Mouse (Mus musculus): Measurements from ENCODE around the gene Gm10518. TPM values are rescaled to one million over a fixed set of nuclear protein-coding genes. Genes with fewer than 3 reads are reported as not detected.

The Gm10518 gene
- polyA plus RNA-seq, 1 experiment from 2014 or later, result 0.20 TPM

- Histone ChIP-seq H3K4me1 (ENCODE audit: control insufficient read depth in 2 of 2, insufficient read depth in 2 of 2, low read length in 2 of 2) (peaks cover 5 to 9% of the 10 kb centered on the region in 2 experiments; a peak in 3 of 4 replicates), H3K4me3 (ENCODE audit: control insufficient read depth in 1 of 2, insufficient read depth in 1 of 2, low read depth in 1 of 2, low read length in 2 of 2) (0 out of 4 replicates have a peak overlapping the region, but pooled peaks of 1 of the 2 experiments have one; percentile 50), H3K27ac (replicated peaks in 1 of 2; ENCODE audit: control insufficient read depth in 1 of 2, insufficient read depth in 1 of 2, low read depth in 2 of 2, low read length in 2 of 2) (no peak overlapping the region), H3K9ac (ENCODE audit: low read length) (peak overlapping the region; percentile 75; the same call in 1 of the 2 replicates), H3K4me2 (ENCODE audit: low read length) (peak overlapping the region; percentile 65), H3K9me3 (ENCODE audit: control insufficient read depth, low read length) (no peaks in the 10 kb centered on the region), H3K27me3 (ENCODE audit: control insufficient read depth, insufficient read depth, low read length) (no peaks in the 10 kb centered on the region), H3K36me3 (ENCODE audit: control insufficient read depth, insufficient read depth, low read length) (no peaks in the 10 kb centered on the region)
- no peak for ATAC-seq (ENCODE audit: insufficient number of reproducible peaks, insufficient read depth, low FRiP score, low read depth)
- 47% methylated on average over 7 of the region's 7 CpGs for WGBS
Observed at GRCm38 (mm10) chr1:179847173-179847572, 44.0 kb downstream of the Gm10518 start.

DNA sequence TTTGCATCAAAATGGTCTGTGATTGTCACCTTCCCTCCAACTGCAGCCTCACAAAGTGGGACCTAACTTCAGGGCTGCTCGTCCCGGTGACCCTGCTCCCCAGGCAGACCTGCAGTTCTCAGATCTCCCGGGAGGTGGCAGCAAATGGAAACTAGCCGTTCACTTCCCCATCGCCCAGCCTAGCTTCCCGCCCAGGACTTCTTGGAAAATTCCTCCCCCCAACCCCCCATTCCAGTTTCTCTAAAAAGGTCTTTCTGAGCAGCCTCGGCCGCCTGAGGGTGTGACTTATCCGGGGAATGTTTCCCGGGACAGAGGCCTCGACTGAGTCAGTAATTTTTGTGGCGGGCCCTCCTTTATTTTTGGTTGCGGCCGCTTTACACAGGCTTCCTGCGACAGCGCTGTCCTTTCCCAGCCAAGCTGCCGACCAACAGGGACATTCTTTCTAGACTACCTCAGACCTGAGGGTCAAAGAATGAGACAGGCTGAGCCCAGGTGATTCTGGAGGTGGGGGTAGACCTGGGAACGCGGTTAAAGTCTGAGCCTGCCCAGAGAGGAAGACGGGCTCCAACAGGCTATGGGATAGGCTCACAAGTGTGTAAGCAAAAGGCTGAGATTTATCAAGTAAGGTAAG is 44.7 kb downstream of the Gm10518 start:
- ATAC-seq (ENCODE audit: insufficient number of reproducible peaks, insufficient read depth, low FRiP score, low read depth), result peak; percentile 35
- Histone ChIP-seq H3K4me2 (ENCODE audit: low read length) (peak overlapping the region; percentile 65), H3K4me3 (ENCODE audit: control insufficient read depth in 1 of 2, insufficient read depth in 1 of 2, low read depth in 1 of 2, low read length in 2 of 2) (peak overlapping the region; percentile 50 to 52), H3K9me3 (ENCODE audit: control insufficient read depth, low read length) (no peaks in the 10 kb centered on the region), H3K9ac (ENCODE audit: low read length) (peak overlapping the region; percentile 75), H3K27me3 (ENCODE audit: control insufficient read depth, insufficient read depth, low read length) (no peaks in the 10 kb centered on the region), H3K27ac (replicated peaks in 1 of 2; ENCODE audit: control insufficient read depth in 1 of 2, insufficient read depth in 1 of 2, low read depth in 2 of 2, low read length in 2 of 2) (peak overlapping the region in 1 of 2 experiments; percentile 55; a peak in 3 of 4 replicates), H3K36me3 (ENCODE audit: control insufficient read depth, insufficient read depth, low read length) (no peaks in the 10 kb centered on the region), H3K4me1 (ENCODE audit: control insufficient read depth in 2 of 2, insufficient read depth in 2 of 2, low read length in 2 of 2) (peaks cover 5 to 9% of the 10 kb centered on the region in 2 experiments; a peak in 3 of 4 replicates)
- under 1% methylated on average over 20 of the region's 20 CpGs for WGBS

DNA sequence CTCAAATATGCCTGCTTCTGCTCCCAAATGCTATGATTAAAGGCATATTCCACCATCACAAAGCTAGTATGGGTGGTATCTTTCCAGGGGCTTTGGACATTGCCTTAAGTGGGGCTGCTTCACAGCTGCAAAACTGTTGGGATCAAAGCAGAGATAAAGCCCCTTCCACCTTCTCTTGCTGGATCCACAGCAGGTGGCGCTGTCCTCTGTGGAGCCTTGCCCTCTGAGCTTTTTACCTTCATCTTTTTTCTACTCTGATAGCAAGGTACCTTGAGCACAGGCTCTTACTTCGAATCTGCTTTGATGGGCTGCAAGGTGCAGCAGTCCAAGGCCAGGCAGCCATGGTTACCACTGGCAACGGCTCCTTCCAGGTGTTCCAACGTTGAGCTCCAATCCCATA is 50.2 kb downstream of the Gm10518 start:
- Histone ChIP-seq H3K36me3 (ENCODE audit: control insufficient read depth, insufficient read depth, low read length) (no peaks in the 10 kb centered on the region), H3K9me3 (ENCODE audit: control insufficient read depth, low read length) (no peaks in the 10 kb centered on the region), H3K4me1 (ENCODE audit: control insufficient read depth in 2 of 2, insufficient read depth in 2 of 2, low read length in 2 of 2) (peaks cover 0 to 2% of the 10 kb centered on the region in 2 experiments; a peak in 2 of 4 replicates), H3K9ac (ENCODE audit: low read length) (no peak overlapping the region), H3K4me3 (ENCODE audit: control insufficient read depth in 1 of 2, insufficient read depth in 1 of 2, low read depth in 1 of 2, low read length in 2 of 2) (no peak overlapping the region), H3K27ac (replicated peaks in 1 of 2; ENCODE audit: control insufficient read depth in 1 of 2, insufficient read depth in 1 of 2, low read depth in 2 of 2, low read length in 2 of 2) (no peak overlapping the region), H3K27me3 (ENCODE audit: control insufficient read depth, insufficient read depth, low read length) (no peaks in the 10 kb centered on the region), H3K4me2 (ENCODE audit: low read length) (no peak overlapping the region)
- 40% methylated on average over 4 of the region's 4 CpGs for WGBS
- ATAC-seq (ENCODE audit: insufficient number of reproducible peaks, insufficient read depth, low FRiP score, low read depth), result no peak

Other genes starting within 250 kb of the Gm10518 start
- gene Sccpdh, start 135.2 kb upstream of the Gm10518 start, polyA plus RNA-seq (2014; fragmentation: Nextera tagmentation; extraction: Ambion mirVana), result 100 and 103 TPM in 2 replicates
- 0.11 TPM in 1 of 2 replicates, not detected in the other for gene Kif28, start 58.1 kb upstream of the Gm10518 start, polyA plus RNA-seq (2014; fragmentation: Nextera tagmentation; extraction: Ambion mirVana)
- 18.9 and 20.0 TPM in 2 replicates for gene Ahctf1, start 304 bp downstream of the Gm10518 start, polyA plus RNA-seq (2014; fragmentation: Nextera tagmentation; extraction: Ambion mirVana)
- 14.6 and 14.9 TPM in 2 replicates for gene Cdc42bpa, start 157.1 kb downstream of the Gm10518 start, polyA plus RNA-seq (2014; fragmentation: Nextera tagmentation; extraction: Ambion mirVana)

Data from heart, embryonic 14.5 days (tissue).